Mouse (Mus musculus) kidney, adult 8-10 months (tissue): ENCODE measurements around the gene Aldh9a1.
"Not testable (repeated sequence)": the region's sequence is repeated elsewhere in the genome, so short reads cannot be mapped to it uniquely, and the experiment has no call there.

Source experiments
- DNase-seq, 2 experiments: peaks; one replicate each; pipeline ENCODE4 v3.0.0; 2022

The Aldh9a1 gene

GRCm38 (mm10) chr1:167349815-167350596, at the start of gene Aldh9a1:
Gene Aldh9a1 (plus strand): TSS chr1:167349991.
- DNase-seq = peak; percentile 97

- no peak for DNase-seq
Observed at GRCm38 (mm10) chr1:167300122-167300521, 49.7 kb upstream of the Aldh9a1 start.

- no peak for DNase-seq
Observed at GRCm38 (mm10) chr1:167305501-167306137, 44.2 kb upstream of the Aldh9a1 start.

- peak; percentile 34 to 61 for DNase-seq
Observed at GRCm38 (mm10) chr1:167306451-167307240, 43.1 kb upstream of the Aldh9a1 start.

GRCm38 (mm10) chr1:167307674-167308073, 42.1 kb upstream of the Aldh9a1 start:
- DNase-seq = no peak

- peak; percentile 96 to 97 for DNase-seq
Observed at GRCm38 (mm10) chr1:167308261-167309054, 41.3 kb upstream of the Aldh9a1 start, which contains the start of gene Tmco1. Gene Tmco1 (plus strand): TSS chr1:167308378.

- DNase-seq = no peak
Observed at GRCm38 (mm10) chr1:167312367-167312766, 37.4 kb upstream of the Aldh9a1 start.

GRCm38 (mm10) chr1:167313220-167313619, 36.6 kb upstream of the Aldh9a1 start:
- no peak for DNase-seq

- no peak for DNase-seq
Observed at GRCm38 (mm10) chr1:167321691-167322090, 28.1 kb upstream of the Aldh9a1 start.

GRCm38 (mm10) chr1:167328776-167329175, 21.0 kb upstream of the Aldh9a1 start:
- no peak for DNase-seq

- no peak for DNase-seq
Observed at GRCm38 (mm10) chr1:167331106-167331505, 18.7 kb upstream of the Aldh9a1 start.

GRCm38 (mm10) chr1:167336398-167336797, 13.4 kb upstream of the Aldh9a1 start:
- DNase-seq = no peak

- DNase-seq = peak; percentile 68 to 89
Observed at GRCm38 (mm10) chr1:167337463-167338095, 12.2 kb upstream of the Aldh9a1 start.

- no peak for DNase-seq
Observed at GRCm38 (mm10) chr1:167339177-167339781, 10.5 kb upstream of the Aldh9a1 start.

GRCm38 (mm10) chr1:167340111-167340787, 9.5 kb upstream of the Aldh9a1 start:
- no peak for DNase-seq

GRCm38 (mm10) chr1:167340910-167341528, 8.8 kb upstream of the Aldh9a1 start:
- DNase-seq = no peak

GRCm38 (mm10) chr1:167342831-167343230, 7.0 kb upstream of the Aldh9a1 start:
- DNase-seq = no peak

- DNase-seq = not testable (repeated sequence)
Observed at GRCm38 (mm10) chr1:167345994-167346520, 3.7 kb upstream of the Aldh9a1 start.

GRCm38 (mm10) chr1:167349206-167349605, 585 bp upstream of the Aldh9a1 start:
- not testable (repeated sequence) for DNase-seq
